Mouse (Mus musculus) gastrocnemius, adult 2 months (tissue): ENCODE measurements around the gene Phf6. TPM values are rescaled to one million over a fixed set of nuclear protein-coding genes. Genes with fewer than 3 reads are reported as not detected.
"Not testable (repeated sequence)": the region's sequence is repeated elsewhere in the genome, so short reads cannot be mapped to it uniquely, and the experiment has no call there.

Experiments used
- DNase-seq: peaks from one replicate; pipeline ENCODE4 v3.0.0; 2022
- H3K27ac ChIP-seq: fragments of 200-600 bp; 2 replicates; pipeline ENCODE4 v1.8.1; 2022; ENCODE audit warnings: mild to moderate bottlenecking
- H3K4me3 ChIP-seq: fragments of 200-600 bp; 2 replicates; pipeline ENCODE4 v1.8.1; 2022; ENCODE audit warnings: mild to moderate bottlenecking, moderate library complexity
- CTCF ChIP-seq: fragments of 200-600 bp; IDR thresholded peaks from 2 replicates; pipeline ENCODE4 v1.8.1; 2022; ENCODE audit warnings: antibody characterized with exemption, mild to moderate bottlenecking, moderate library complexity
- intact Hi-C: fragments of 180-260 bp; cut with DNase I; formaldehyde crosslinking; loops from one replicate; pipeline ENCODE4 v1.15.1; 2025
- total RNA-seq, 2 experiments: library from RNA; stranded (reverse); gene quantifications; 2 replicates each; pipeline ENCODE4 v1.2.3; 2021

Gene Phf6
- total RNA-seq, 2 experiments from 2014 or later: 3.5 to 4.6 TPM

DNA sequence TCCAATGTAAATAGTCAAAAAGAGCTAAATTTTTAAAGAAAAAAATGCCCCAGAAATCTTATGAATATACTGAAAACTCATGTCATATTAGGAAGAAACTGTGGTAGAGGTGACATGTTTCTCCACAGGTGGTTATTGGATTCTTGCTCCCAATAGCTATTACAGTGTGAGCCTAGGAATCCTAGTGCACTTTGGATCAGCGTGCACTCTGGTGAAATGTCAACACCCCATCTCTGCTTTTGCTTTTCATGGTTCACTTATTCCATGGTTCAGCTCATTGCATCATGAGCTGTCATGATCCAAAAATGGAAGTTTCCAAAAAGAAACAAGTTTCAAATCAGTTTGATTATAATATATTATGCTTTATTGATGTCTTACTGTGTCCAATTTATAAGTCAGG, 20.1 kb downstream of the Phf6 start:
- no peak for DNase-seq
- no peak for TF ChIP-seq CTCF
- intact Hi-C loops: loop anchor here (10.0 kb wide), 1 partner anchor 477 kb away; no protein-coding TSS in a partner anchor
- H3K27ac ChIP-seq: no peak overlapping the region
- H3K4me3 ChIP-seq: no peak overlapping the region

DNA sequence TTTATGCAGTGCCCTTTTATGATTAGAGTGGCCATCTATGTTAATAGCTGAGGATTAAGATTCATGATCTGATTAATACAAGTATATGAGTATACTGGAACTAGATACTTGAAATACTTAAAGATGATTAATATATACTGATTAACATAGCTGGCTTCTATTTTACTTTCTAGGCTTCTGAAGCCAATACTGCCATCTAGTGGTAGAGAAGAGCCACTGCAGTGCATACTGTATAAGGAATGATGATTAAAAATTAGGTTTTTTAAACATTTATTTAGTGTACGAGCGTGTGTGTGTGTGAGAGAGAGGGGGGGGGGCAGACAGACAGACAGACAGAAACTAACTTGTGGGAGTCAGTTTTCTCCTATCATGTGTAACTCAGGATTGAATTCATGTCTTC, 22.4 kb downstream of the Phf6 start:
- peak; percentile 82 for TF ChIP-seq CTCF
- no peak overlapping the region for H3K4me3 ChIP-seq
- no peak overlapping the region for H3K27ac ChIP-seq
- intact Hi-C loops: loop anchor here (1.0 to 10.0 kb wide), 2 partner anchors 72 to 480 kb away; no protein-coding TSS in a partner anchor
- no peak for DNase-seq

DNA sequence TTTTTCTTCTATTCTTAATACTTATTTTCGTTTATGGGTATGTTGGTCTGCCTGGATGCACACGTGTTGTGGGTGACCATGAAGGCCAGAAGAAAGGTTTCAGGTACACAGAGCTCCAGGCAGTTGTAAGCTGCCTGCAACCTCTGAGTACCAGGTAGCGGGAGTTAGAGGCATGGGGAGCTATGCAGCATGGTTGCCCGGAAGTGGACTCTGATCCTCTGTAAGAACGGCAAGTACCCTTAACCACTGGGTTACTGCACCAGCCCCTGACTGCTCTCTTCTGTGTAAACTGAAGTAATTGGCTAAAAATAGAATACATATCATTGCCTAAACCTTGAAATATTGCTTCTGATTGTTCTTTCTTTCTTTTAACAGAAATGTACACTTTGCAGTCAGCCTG, 33.4 kb downstream of the Phf6 start:
- Histone ChIP-seq H3K27ac (no peak overlapping the region), H3K4me3 (no peak overlapping the region)
- intact Hi-C loops: no loop called here
- TF ChIP-seq CTCF: no peak
- no peak for DNase-seq

DNA sequence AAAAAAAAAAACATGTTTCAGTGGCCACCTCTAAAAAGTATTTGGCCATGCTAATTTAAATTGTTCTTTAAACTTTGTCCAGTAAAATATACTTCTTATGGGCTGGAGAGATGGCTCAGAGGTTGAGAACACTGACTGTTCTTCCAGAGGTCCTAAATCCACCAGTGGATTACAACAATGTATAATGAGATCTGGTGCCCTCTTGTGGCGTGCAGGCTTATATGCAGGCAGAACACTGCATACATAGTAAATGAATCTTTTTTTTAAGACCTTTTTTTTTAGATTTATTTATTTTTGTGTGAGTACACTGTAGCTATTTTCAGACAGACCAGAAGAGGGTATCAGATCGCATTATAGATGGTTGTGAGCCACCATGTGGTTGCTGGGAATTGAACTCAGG, 37.6 kb downstream of the Phf6 start:
- no peak overlapping the region for H3K4me3 ChIP-seq
- peak; percentile 66 for TF ChIP-seq CTCF
- DNase-seq: peak; percentile 15
- intact Hi-C loops: no loop called here
- H3K27ac ChIP-seq: no peak overlapping the region

DNA sequence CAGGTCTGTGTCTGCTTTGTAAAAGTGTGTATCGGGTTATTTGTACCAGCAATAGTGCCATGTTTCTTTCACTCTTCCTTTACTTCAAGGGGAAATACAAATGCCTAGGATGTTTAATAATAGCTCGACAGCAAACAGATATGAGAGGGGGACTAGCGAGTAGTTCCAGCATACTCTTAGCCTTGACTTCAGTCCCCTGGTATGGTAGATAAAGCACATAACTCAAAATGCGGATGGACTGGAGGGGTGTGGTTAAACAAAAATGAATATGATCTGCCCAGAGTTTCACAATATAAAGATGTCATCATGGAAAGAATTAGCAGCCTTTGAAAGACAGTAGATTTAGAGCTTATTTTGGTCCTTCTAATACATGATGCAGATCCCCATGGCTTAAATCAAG, 44.9 kb downstream of the Phf6 start:
- intact Hi-C loops: no loop called here
- TF ChIP-seq CTCF: no peak
- DNase-seq: no peak
- Histone ChIP-seq H3K4me3 (no peak overlapping the region), H3K27ac (no peak overlapping the region)

DNA sequence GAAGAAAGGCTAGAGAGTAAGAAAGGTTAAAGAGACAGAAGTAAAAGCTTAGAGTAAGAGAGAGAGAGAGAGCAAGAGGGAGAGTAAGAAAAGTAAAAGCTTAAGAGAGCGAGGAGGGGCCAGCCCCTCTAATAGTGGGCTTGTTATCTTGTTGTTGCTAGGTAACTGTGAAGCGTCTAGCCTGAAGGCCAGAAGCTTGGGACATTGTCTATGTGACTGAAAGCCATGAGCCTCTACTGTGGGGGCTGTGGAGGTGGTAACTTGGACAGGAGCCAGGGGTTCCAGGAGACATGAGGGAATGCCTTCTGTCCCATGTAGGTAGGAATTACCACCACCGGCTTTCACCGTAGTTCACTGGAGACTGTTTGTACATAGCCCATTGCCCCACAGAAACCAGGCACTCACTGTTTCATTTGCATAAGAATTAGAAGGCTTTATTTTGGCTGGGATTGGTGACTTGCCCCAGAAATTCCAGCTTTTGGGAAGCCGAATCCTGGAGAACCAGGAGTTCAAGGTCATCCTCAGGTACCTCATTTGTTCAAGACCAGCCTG, 49.6 kb downstream of the Phf6 start:
- TF ChIP-seq CTCF: no peak
- no peak for DNase-seq
- intact Hi-C loops: no loop called here
- Histone ChIP-seq H3K27ac (no peak overlapping the region), H3K4me3 (no peak overlapping the region)

DNA sequence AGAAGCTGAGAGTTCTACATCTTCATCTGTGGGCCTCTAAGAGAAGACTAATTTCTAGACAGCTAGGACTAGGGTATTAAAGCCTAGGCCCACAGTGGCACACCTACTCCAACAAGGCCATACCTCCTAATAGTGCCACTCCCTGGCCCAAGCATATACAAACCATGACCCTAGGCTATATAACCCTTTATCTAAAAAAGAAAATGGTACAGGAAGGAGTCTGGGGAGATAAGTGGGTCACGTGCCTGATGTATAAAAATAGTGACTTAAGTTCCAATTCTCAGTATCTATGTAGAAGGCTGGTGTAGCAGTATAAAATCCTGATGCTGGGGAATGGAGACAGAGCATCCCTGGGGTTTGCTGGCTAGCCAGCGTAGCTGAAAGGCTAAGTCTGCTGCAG, 53.1 kb downstream of the Phf6 start:
- intact Hi-C loops: no loop called here
- no peak for DNase-seq
- TF ChIP-seq CTCF: no peak
- no peak overlapping the region for H3K4me3 ChIP-seq
- H3K27ac ChIP-seq: no peak overlapping the region

DNA sequence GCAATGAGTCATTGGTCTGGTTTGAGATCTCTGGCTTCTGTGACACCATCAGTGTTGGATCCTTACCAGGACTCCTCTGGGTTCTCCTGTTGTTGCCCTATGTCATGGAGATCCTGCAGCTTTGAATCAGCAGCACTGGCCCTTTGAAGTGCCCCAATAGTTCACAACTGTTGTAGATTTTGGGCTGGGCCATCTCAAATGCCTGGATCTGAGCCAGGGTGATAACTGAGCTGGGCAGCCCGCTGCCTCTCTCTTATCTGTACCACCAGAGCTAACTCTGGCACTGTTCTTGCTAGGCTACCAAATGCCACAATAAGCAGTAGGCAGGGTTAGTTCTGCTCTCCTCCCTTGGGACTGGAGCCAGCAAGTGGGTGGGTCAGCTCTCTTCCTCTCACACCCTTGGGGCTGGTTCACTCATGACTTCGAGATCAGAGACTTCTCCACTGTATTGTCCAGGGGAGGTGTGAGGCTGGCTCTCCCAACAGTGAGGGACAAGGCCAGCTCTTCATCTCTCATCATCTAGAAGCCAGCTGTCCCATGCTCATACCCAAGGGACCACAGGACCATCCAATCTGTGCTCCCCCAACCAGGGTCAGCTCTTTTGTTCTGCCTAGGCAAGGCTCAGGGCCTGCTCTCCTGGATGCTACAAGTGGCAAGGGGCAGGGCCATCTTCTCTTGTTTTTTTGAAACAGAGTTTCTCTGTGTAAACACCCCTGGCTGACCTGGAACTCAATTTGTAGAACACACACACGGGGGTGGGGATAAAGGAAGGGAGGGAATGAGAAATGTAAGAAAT, 59.3 kb downstream of the Phf6 start:
- intact Hi-C loops: no loop called here
- H3K27ac ChIP-seq: no peak overlapping the region
- H3K4me3 ChIP-seq: no peak overlapping the region
- no peak for TF ChIP-seq CTCF
- DNase-seq: peak; percentile 16

DNA sequence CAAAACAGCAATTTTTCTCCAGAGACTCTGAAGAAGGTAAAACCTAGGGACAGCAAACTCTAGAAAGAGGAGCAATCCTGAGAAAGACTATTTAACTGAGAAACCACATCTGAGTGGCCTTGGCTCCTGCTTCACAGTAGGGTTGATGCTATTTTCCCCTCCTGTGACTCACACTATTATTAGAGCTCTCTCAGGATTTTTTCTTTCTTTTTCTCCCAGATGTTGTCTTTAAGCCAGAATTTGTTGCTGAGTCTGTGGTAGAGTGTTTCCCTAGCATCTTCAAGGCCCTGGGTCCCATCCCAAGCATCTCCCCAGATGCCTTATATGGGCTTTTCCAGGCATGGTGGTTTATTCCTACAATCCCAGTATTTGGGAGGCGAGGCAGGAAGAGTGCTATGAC, 60.1 kb downstream of the Phf6 start:
- DNase-seq: no peak
- no peak for TF ChIP-seq CTCF
- intact Hi-C loops: no loop called here
- Histone ChIP-seq H3K27ac (no peak overlapping the region), H3K4me3 (no peak overlapping the region)

DNA sequence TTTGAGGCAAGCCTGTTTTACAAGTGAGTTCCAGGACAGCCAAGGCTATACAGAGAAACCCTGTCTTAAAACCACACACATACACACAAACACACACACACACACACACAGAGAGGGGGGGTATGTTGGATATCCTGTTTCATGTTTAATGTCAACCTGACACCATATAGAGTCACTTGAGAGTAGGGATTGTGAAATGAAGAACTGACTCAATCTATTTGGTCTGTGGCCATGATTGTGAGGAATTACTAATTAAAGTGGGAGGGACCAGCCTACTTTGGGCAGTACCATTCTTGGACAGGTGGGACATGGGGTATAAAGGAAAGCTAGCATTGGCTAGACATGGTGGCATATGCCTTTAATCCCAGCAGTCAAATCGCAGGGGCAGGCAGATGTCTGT, 60.6 kb downstream of the Phf6 start:
- no peak for TF ChIP-seq CTCF
- intact Hi-C loops: no loop called here
- no peak for DNase-seq
- no peak overlapping the region for H3K4me3 ChIP-seq
- H3K27ac ChIP-seq: no peak overlapping the region

DNA sequence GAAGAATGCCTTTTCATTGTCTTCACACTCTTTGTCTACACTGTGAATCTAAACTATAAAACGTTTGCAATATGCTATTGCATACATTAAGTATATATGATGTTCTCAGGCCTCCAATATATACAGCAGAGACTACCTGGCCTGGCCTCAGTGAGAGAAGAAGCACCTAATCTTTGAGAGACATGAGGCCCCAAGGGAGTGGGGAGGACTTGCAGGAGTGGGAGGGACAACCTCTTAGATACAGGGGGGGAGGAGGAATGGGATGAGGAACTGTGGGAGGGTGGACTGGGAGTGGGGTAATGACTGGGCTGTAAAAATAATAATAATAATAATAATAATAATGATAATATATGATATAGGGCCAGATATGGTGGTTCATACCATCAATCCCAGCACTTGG, 66.5 kb downstream of the Phf6 start:
- no peak for DNase-seq
- intact Hi-C loops: no loop called here
- no peak overlapping the region for H3K27ac ChIP-seq
- no peak overlapping the region for H3K4me3 ChIP-seq
- no peak for TF ChIP-seq CTCF

DNA sequence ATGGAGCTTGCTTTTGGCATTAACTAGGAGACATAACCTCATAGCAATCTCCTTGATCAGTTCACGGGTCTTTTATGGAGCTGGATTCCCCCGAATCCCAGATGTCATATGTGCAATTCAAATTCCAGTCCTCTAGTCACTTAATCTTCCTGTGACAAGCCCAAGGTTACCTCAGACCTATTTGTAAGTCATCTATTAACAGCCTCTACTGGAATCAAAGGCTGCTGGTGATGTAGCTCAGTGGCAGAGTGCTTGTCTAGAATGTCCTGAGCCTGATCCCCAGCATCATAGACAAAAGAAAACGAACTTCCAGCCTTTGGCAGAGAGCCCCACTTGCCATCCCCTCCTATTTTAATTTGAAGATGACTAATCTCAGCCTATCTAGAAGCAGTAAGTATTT, 69.3 kb downstream of the Phf6 start:
- no peak for TF ChIP-seq CTCF
- intact Hi-C loops: no loop called here

DNA sequence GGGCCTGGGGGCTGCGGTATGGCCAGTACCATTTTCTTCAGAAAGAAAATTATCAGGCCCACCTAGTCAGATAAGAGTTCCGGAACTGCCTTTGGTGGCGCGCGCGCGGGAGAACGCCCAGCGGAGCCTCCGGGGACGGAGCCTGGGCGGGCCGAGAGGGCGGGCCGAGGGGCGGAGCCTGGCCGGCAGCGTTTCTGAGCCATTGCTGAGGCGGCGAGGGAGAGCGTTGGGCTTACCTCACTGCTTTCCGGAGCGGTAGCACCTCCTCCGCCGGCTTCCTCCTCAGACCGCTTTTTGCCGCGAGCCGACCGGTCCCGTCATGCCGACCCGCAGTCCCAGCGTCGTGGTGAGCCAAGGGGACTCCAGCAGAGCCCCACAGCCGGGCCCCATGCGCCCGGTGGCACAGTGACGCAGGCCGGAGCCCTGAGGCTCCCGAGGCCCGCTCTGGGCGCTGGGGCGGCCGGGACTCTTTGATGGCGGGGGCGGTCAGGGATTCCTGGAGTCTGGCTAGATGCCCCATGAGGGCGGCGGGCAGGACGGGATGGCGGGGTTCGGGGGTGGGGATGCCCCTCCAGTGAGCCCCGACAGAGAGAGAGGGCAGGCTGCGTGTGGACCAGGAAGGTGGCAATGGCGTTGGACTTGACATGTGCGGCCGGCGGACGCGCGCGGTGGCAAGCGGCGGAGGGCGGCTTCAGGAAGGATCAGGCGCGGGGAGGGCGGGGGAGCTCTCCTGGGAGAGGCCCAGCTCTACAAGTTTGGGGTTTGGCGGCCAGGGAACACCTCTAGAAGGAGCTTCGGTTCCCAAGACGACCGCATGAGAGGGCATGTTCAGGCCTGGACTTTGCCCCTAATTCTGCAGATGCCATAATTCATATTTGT, 76.1 kb downstream of the Phf6 start, which contains the start of gene Hprt:
Gene Hprt (plus strand): TSS at position 233 of the 879 bp plus-strand sequence.
- DNase-seq: peak; percentile 91
- peak within 1 kb of the TSS; percentile 85 for H3K4me3 ChIP-seq
- intact Hi-C loops: no loop called here
- H3K27ac ChIP-seq: peak within 1 kb of the TSS; percentile 92
- no peak for TF ChIP-seq CTCF

More for the DNA sequence above, 69.3 kb downstream of the Phf6 start:
- no peak for DNase-seq
- Histone ChIP-seq H3K4me3 (no peak overlapping the region), H3K27ac (no peak overlapping the region)

DNA sequence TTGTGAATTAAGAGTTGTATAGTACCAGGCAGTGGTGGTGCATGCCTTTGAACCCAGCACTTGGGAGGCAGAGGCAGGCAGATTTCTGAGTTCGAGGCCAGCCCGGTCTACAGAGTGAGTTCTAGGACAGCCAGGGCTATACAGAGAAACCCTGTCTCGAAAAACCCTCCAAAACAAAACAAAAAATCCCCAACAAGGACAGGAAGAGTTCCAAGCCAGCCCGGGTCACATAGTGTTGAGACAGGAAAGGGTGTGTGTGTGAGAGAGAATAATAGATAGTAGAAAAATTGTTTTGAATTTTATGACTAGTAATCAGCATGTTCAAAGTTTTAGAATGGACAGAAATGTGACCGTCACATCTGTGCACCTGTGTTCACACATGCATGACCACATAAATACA, 82.7 kb downstream of the Phf6 start:
- DNase-seq, H3K4me3 ChIP-seq, H3K27ac ChIP-seq, intact Hi-C loops: not testable (repeated sequence)
